Mouse (Mus musculus): ENCODE data around the gene Rsph3b. TPM values are rescaled to one million over a fixed set of nuclear protein-coding genes. Genes with fewer than 3 reads are reported as not detected.

The Rsph3b gene
- polyA plus RNA-seq, 1 experiment, result 27.7 TPM

- no peak for DNase-seq (ENCODE audit: low read depth)
Observed at GRCm38 (mm10) chr17:6891966-6892934, 56.2 kb downstream of the Rsph3b start.

GRCm38 (mm10) chr17:6886445-6886844, 62.0 kb downstream of the Rsph3b start:
- no peak for TF ChIP-seq CTCF (IDR thresholded peaks at IDR 0.05; ENCODE audit: borderline replicate concordance, extremely low read depth, insufficient read depth, insufficient read length)
- TF ChIP-seq POLR2A (IDR thresholded peaks at IDR 0.05; ENCODE audit: borderline replicate concordance, extremely low read depth, insufficient read depth, insufficient read length, poor library complexity, severe bottlenecking), result no peak
- no peak for DNase-seq (ENCODE audit: low read depth)

More at GRCm38 (mm10) chr17:6891966-6892934, 56.2 kb downstream of the Rsph3b start:
- TF ChIP-seq CTCF (IDR thresholded peaks at IDR 0.05; ENCODE audit: borderline replicate concordance, extremely low read depth, insufficient read depth, insufficient read length), result no peak
- TF ChIP-seq POLR2A (IDR thresholded peaks at IDR 0.05; ENCODE audit: borderline replicate concordance, extremely low read depth, insufficient read depth, insufficient read length, poor library complexity, severe bottlenecking), result no peak

- no peak for DNase-seq (ENCODE audit: low read depth)
- TF ChIP-seq CTCF (IDR thresholded peaks at IDR 0.05; ENCODE audit: borderline replicate concordance, extremely low read depth, insufficient read depth, insufficient read length), result no peak
- no peak for TF ChIP-seq POLR2A (IDR thresholded peaks at IDR 0.05; ENCODE audit: borderline replicate concordance, extremely low read depth, insufficient read depth, insufficient read length, poor library complexity, severe bottlenecking)
Observed at GRCm38 (mm10) chr17:6884531-6884930, 64.0 kb downstream of the Rsph3b start.

DNA sequence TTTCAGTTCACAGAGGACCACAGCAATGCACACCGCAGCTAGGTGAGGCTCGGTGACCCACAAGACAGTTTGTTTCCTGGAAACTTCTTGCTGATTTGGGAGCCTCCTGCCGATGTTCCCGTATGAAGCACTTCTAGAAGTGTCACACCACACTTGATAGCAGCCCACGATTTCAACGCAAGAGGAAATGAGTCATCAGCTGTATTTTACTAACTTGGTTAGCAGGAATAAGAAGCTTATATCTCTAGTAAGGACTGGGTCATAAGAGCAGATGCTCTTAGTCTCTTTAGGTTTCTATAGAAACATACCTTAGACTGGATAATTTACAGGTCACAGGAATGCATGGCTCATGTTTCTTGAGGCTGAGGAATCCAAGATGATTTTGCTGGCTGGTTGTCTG, 67.2 kb downstream of the Rsph3b start:
- TF ChIP-seq POLR2A (IDR thresholded peaks at IDR 0.05; ENCODE audit: borderline replicate concordance, extremely low read depth, insufficient read depth, insufficient read length, poor library complexity, severe bottlenecking), result no peak
- DNase-seq (ENCODE audit: low read depth), result no peak

DNA sequence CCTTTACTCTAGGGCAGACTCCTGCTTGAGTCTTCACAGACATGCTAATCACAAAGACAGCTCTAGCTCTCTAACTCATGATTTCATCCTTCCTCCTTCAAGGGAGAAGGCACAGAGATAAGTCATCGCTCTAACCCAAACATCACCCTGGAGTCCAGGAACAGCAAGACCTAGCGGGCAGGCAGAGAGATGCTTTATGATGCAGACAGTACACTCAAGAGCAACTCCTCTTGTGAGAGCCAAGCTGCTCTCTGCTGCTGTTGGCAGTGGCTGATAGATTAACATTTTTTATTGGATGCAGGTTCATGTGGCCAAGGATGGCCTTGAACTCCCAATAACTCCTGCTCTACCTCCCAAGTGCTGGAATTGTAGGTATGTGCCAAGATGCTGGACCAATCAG, 77.1 kb downstream of the Rsph3b start:
- no peak for DNase-seq (ENCODE audit: low read depth)
- no peak for TF ChIP-seq POLR2A (IDR thresholded peaks at IDR 0.05; ENCODE audit: borderline replicate concordance, extremely low read depth, insufficient read depth, insufficient read length, poor library complexity, severe bottlenecking)
- no peak for TF ChIP-seq CTCF (IDR thresholded peaks at IDR 0.05; ENCODE audit: borderline replicate concordance, extremely low read depth, insufficient read depth, insufficient read length)

DNA sequence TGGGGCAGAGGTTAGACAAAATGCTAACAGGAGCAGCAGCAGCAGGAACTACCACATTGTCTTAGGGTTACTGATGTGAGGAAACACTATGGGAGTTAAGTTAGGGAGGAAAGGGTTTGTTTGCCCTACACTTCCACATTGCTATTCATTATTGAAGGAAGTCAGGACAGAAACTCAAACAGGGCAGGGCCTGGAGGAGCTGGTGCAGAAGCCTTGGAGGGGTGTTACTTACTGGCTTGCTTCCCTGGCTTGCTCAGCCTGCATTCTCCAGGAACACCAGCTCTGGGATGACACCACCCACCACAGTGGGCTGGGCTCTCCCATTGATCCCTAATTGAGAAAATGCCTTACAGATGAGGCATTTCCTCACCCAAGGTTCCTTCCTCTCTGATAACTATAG, 79.7 kb downstream of the Rsph3b start:
- TF ChIP-seq CTCF (IDR thresholded peaks at IDR 0.05; ENCODE audit: borderline replicate concordance, extremely low read depth, insufficient read depth, insufficient read length) (no peak), POLR2A (IDR thresholded peaks at IDR 0.05; ENCODE audit: borderline replicate concordance, extremely low read depth, insufficient read depth, insufficient read length, poor library complexity, severe bottlenecking) (no peak)
- DNase-seq (ENCODE audit: low read depth), result no peak

- no peak for DNase-seq (ENCODE audit: low read depth)
- TF ChIP-seq POLR2A (IDR thresholded peaks at IDR 0.05; ENCODE audit: borderline replicate concordance, extremely low read depth, insufficient read depth, insufficient read length, poor library complexity, severe bottlenecking), result no peak
- TF ChIP-seq CTCF (IDR thresholded peaks at IDR 0.05; ENCODE audit: borderline replicate concordance, extremely low read depth, insufficient read depth, insufficient read length), result no peak
Observed at GRCm38 (mm10) chr17:6867740-6868139, 80.7 kb downstream of the Rsph3b start.

DNA sequence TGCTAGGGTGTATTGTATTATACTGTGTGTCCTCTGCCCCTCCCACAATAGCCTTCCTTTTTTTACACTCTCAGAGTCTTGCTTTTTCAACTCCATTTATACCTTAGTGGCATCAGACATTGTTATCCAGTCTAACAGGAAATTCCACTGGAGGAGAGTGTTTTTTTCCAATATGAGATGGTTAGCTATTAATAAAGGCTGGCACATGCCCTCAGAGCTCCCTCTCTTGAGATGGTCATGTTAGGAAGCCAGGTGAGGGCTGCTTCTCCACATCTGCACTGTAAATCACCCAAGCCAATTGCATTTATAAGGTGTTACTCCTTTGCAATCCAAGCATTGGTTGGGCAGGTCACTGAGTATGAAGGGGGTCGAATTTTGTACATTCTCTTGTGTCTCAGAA, 81.9 kb downstream of the Rsph3b start:
- no peak for DNase-seq (ENCODE audit: low read depth)
- TF ChIP-seq CTCF (IDR thresholded peaks at IDR 0.05; ENCODE audit: borderline replicate concordance, extremely low read depth, insufficient read depth, insufficient read length) (no peak), POLR2A (IDR thresholded peaks at IDR 0.05; ENCODE audit: borderline replicate concordance, extremely low read depth, insufficient read depth, insufficient read length, poor library complexity, severe bottlenecking) (no peak)

- TF ChIP-seq CTCF (IDR thresholded peaks at IDR 0.05; ENCODE audit: borderline replicate concordance, extremely low read depth, insufficient read depth, insufficient read length), result no peak
- TF ChIP-seq POLR2A (IDR thresholded peaks at IDR 0.05; ENCODE audit: borderline replicate concordance, extremely low read depth, insufficient read depth, insufficient read length, poor library complexity, severe bottlenecking), result no peak
- no peak for DNase-seq (ENCODE audit: low read depth)
Observed at GRCm38 (mm10) chr17:6865580-6865979, 82.9 kb downstream of the Rsph3b start.

DNA sequence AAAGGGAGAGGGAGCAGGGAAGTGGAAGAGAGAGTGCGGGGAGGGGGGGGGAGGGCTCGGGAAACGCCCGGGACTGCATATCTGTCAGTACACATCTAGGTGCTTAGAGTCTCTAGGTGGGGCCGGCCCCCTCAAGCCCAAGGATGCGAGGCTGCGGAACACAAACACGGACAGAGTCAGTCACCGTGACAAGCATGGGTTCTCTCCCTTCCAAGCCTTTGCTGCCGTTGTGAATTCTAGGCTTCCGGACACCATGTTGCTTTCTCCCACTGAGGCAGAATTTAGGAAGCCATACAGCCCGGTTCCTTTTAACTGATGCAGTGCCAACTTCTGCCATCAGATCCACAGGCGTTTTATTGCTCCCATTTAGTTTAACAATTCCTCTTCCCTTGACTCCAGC, 83.6 kb downstream of the Rsph3b start:
- no peak for DNase-seq (ENCODE audit: low read depth)
- TF ChIP-seq POLR2A (IDR thresholded peaks at IDR 0.05; ENCODE audit: borderline replicate concordance, extremely low read depth, insufficient read depth, insufficient read length, poor library complexity, severe bottlenecking) (no peak), CTCF (IDR thresholded peaks at IDR 0.05; ENCODE audit: borderline replicate concordance, extremely low read depth, insufficient read depth, insufficient read length) (no peak)

- DNase-seq (ENCODE audit: low read depth), result no peak
Observed at GRCm38 (mm10) chr17:6863521-6863920, 85.0 kb downstream of the Rsph3b start.

More at GRCm38 (mm10) chr17:6863521-6863920, 85.0 kb downstream of the Rsph3b start:
- TF ChIP-seq POLR2A (IDR thresholded peaks at IDR 0.05; ENCODE audit: borderline replicate concordance, extremely low read depth, insufficient read depth, insufficient read length, poor library complexity, severe bottlenecking) (no peak), CTCF (IDR thresholded peaks at IDR 0.05; ENCODE audit: borderline replicate concordance, extremely low read depth, insufficient read depth, insufficient read length) (no peak)
